Comparison of ENCODE assay signal across 8 mouse cellular contexts in the genomic region with DNA sequence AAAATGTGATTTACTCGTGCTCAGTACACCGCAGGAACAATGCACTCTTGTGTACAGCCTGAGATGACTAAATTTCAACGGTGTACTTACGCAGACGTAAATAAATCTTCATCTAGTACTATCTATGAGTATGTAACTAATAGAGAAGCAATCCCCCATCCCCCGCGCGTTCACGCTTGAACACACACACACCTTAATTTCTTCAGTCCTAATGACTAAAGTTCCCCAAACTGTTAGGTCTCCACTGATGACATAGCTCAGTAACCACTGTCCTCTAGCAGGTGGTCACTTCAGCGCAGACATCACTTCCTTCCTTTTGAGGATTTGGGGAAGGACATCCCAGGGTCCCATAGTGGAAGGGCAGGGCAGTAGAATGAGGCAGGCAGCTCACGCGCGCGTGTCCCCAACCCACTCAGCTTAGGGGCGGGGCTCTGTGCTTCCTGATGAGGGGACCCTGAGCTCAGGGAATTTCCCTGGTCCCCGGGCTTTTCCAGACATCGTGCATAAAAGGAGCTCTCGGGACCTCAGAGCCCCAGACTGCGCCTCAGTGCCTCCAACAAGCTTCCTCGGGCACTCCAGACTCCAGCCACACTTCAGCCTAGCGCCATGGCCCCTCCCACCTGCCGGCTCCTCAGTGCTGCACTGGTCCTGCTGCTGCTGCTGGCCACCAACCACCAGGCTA. TPM values are rescaled to one million over a fixed set of nuclear protein-coding genes. Genes with fewer than 3 reads are reported as not detected.
A peak's percentile ranks its signal among the peaks of the same experiment; 100 is the strongest.
DNase-seq lines count a peak whose midpoint lies in the region; ATAC-seq and TF ChIP-seq lines count a peak whose summit lies in the region.

A gene (plus strand): TSS at position 533 of the 682 bp plus-strand sequence.

- ATAC-seq in hematopoietic stem cell, adult 5-6 weeks (replicated peaks in 1 of 2; ENCODE audit: insufficient read depth in 1 of 2, low FRiP score in 2 of 2, low TSS enrichment in 1 of 2, low read depth in 1 of 2, poor library complexity in 2 of 2, severe bottlenecking in 2 of 2) = peak; percentile 51 to 73
- peak; percentile 79 for ATAC-seq in lung, embryonic 14.5 days (ENCODE audit: insufficient read depth)
- ATAC-seq in neutrophil, adult 5-6 weeks (ENCODE audit: extremely low read depth, insufficient number of reproducible peaks, low FRiP score, poor library complexity, severe bottlenecking) = peak; percentile 87

- H3K9me3 ChIP-seq in lung, embryonic 14.5 days (ENCODE audit: low read depth, low read length) = no peaks in the 10 kb centered on the region

- H3K36me3 ChIP-seq in lung, embryonic 14.5 days (ENCODE audit: insufficient read depth) = no peaks in the 10 kb centered on the region

- WGBS in lung, embryonic 14.5 days = 9% methylated on average over 22 of the region's 22 CpGs

- H3K27ac ChIP-seq in lung, embryonic 14.5 days (ENCODE audit: low read depth) = no peak within 1 kb of the TSS

- peak within 1 kb of the TSS; percentile 65 for H3K4me2 ChIP-seq in lung, embryonic 14.5 days

- peaks cover 5% of the 10 kb centered on the region; the same call in 1 of the 2 replicates for H3K4me1 ChIP-seq in lung, embryonic 14.5 days (ENCODE audit: insufficient read depth)

- H3K27me3 ChIP-seq in lung, embryonic 14.5 days (ENCODE audit: insufficient read depth, low read length) = peaks cover 17% of the 10 kb centered on the region

- H3K4me3 ChIP-seq in lung, embryonic 14.5 days (ENCODE audit: low read depth, low read length) = peak within 1 kb of the TSS; percentile 23; the same call in 1 of the 2 replicates

- H3K9ac ChIP-seq in lung, embryonic 14.5 days = no peak within 1 kb of the TSS

- TF ChIP-seq CTCF in lung, embryonic 14.5 days (IDR thresholded peaks at IDR 0.05; ENCODE audit: low read depth) = no peak

- DNase-seq in 416B (ENCODE audit: low read depth) (peak; percentile 59), MN1 (ENCODE audit: low spot score) (peak; percentile 28)
- DNase-seq in lung, embryonic 14.5 days = peak; percentile 23
- no peak for DNase-seq in left cerebral cortex, adult 9 months (ENCODE audit: low spot score in 2 of 2)
- no peak for DNase-seq in layer of hippocampus, postnatal 14 days (ENCODE audit: low spot score in 2 of 2)
- DNase-seq in thymus, postnatal 4 days = no peak

RNA-seq across cellular contexts. Expression of the gene that starts here (rescaled TPM):
- 59.1 and 228 TPM in 2 replicates for total RNA-seq in hematopoietic stem cell, adult 5-6 weeks (2017)
- not detected in 2 replicates for polyA plus RNA-seq in lung, embryonic 14.5 days (2014; fragmentation: Nextera tagmentation; extraction: Ambion mirVana)
- 76.6 and 85.8 TPM in 2 replicates for total RNA-seq in neutrophil, adult 5-6 weeks (2017)
- not detected for total RNA-seq in layer of hippocampus, postnatal 14 days (2021)

Comparison
In these comparisons a context has a peak if more than half of its experiments do, and no peak if none do; other contexts are left out.
1. RNA of the gene that starts here (total RNA-seq): 59.1 to 228 TPM in hematopoietic stem cell, adult 5-6 weeks and 76.6 to 85.8 TPM in neutrophil, adult 5-6 weeks; not detected in layer of hippocampus, postnatal 14 days; every median in the first group is over 10 times any median in the second.
2. Peak in DNase-seq, ATAC-seq, H3K4me3 ChIP-seq and H3K4me2 ChIP-seq in lung, embryonic 14.5 days; RNA of the gene not detected or under 1 TPM.
3. DNase-seq: peak in 416B (single experiment) and MN1 (single experiment); none in left cerebral cortex, adult 9 months (0 of 2), layer of hippocampus, postnatal 14 days (0 of 2) and thymus, postnatal 4 days (single experiment).
4. Peak in every context shown above with its lines, with median percentiles within 50 percentile points of each other: ATAC-seq.